Mouse (Mus musculus) testis, adult 2 months (tissue): ENCODE measurements around the gene Sec24b.

Source experiments
- CTCF ChIP-seq: fragments of 200-500 bp; IDR thresholded peaks from 2 replicates; pipeline ENCODE4 v1.5.1; 2012; ENCODE audit warnings: low read depth, mild to moderate bottlenecking, inconsistent platforms, low read length, moderate library complexity; ENCODE audit not compliant: control insufficient read depth, insufficient read depth, insufficient replicate concordance
- POLR2A ChIP-seq: fragments of 200-500 bp; IDR thresholded peaks from 2 replicates; pipeline ENCODE4 v1.6.1; 2012; ENCODE audit warnings: low read depth, mild to moderate bottlenecking, inconsistent platforms, low read length, moderate library complexity; ENCODE audit not compliant: control insufficient read depth

DNA sequence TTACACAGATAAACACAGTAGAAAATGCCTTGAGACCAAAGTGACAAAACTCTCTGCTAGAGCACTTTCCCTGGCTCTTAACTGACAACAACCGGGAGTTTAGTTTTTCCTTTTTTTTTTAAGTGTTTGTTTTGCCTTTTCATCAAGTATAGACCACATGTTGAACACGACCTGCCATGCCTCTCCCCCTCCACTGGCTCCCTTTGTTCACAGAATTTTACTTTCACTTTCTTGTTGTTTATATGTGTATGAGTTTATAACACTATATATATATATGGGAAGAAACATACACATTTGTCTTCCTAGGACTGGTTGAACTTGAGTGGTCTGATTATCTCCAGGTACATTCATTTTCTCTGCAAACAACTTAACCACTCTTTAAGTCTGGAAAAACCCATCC lies 48.4 kb downstream of the Sec24b start:
- TF ChIP-seq CTCF (no peak), POLR2A (no peak)
